Mouse (Mus musculus) ES-Bruce4 (cell line): ENCODE results near the gene Opa3.

Experiments used
- CTCF ChIP-seq: IDR thresholded peaks from one replicate; pipeline ENCODE4 v1.8.1; 2011; ENCODE audit warnings: low read depth, low read length
- POLR2A ChIP-seq: IDR thresholded peaks from one replicate; pipeline ENCODE4 v1.8.1; 2011; ENCODE audit warnings: low read length; ENCODE audit not compliant: insufficient read depth

- TF ChIP-seq CTCF, result no peak
- no peak for TF ChIP-seq POLR2A
Observed at GRCm38 (mm10) chr7:19211996-19212755, 16.0 kb upstream of the Opa3 start, which contains the start of gene Gpr4.
